Mouse (Mus musculus): ENCODE results near the gene Cd7. TPM values are rescaled to one million over a fixed set of nuclear protein-coding genes. Genes with fewer than 3 reads are reported as not detected.

Cd7 gene
- under 1 TPM in 1 of 2 experiments, not detected in 1; 0.06 TPM for polyA plus RNA-seq (2012; fragmentation: generic; extraction: Trizol)

GRCm38 (mm10) chr11:121039302-121039701 is at the start of gene Cd7:
Gene Cd7 (minus strand): TSS chr11:121039418.

GRCm38 (mm10) chr11:121081120-121081519 is 41.9 kb upstream of the Cd7 start, which contains the start of gene Sectm1a:
Gene Sectm1a (minus strand): TSS chr11:121081220.

GRCm38 (mm10) chr11:121063379-121063778 is 24.2 kb upstream of the Cd7 start, which contains the start of gene Sectm1b:
Gene Sectm1b (minus strand): TSS chr11:121063569.

GRCm38 (mm10) chr11:120990951-120991526 is 48.2 kb downstream of the Cd7 start, which contains the start of gene Csnk1d:
Gene Csnk1d (minus strand): TSS chr11:120991330.

Other genes with a start within 250 kb of the Cd7 start
- 10 to 100 TPM; 56.8 to 85.8 TPM for gene Dus1l, start 243.0 kb downstream of the Cd7 start, polyA plus RNA-seq (2012; fragmentation: generic; extraction: Trizol)
- gene Fasn, start 214.9 kb downstream of the Cd7 start, polyA plus RNA-seq (2012; fragmentation: generic; extraction: Trizol) = 100 to 1,000 TPM; 217 to 230 TPM
- gene Ccdc57, start 106.5 kb downstream of the Cd7 start, polyA plus RNA-seq (2012; fragmentation: generic; extraction: Trizol) = 1 to 10 TPM; 1.1 to 5.6 TPM
- 1 to 10 TPM in 1 of 2 experiments, under 1 TPM in 1; 0.98 to 1.5 TPM for gene Slc16a3, start 90.9 kb downstream of the Cd7 start, polyA plus RNA-seq (2012; fragmentation: generic; extraction: Trizol)
- 100 to 1,000 TPM in 1 of 2 experiments, 10 to 100 TPM in 1; 48.0 to 125 TPM for gene Csnk1d, start 48.1 kb downstream of the Cd7 start, polyA plus RNA-seq (2012; fragmentation: generic; extraction: Trizol)
- not detected for gene Sectm1b, start 24.2 kb upstream of the Cd7 start, polyA plus RNA-seq (2012; fragmentation: generic; extraction: Trizol)
- gene Sectm1a, start 41.8 kb upstream of the Cd7 start, polyA plus RNA-seq (2012; fragmentation: generic; extraction: Trizol) = under 1 TPM in 1 of 2 experiments, not detected in 1; 0.07 TPM
- gene Tex19.2, start 79.3 kb upstream of the Cd7 start, polyA plus RNA-seq (2012; fragmentation: generic; extraction: Trizol) = under 1 TPM in 1 of 2 experiments, not detected in 1; 0.02 TPM
- not detected for gene Tex19.1, start 106.7 kb upstream of the Cd7 start, polyA plus RNA-seq (2012; fragmentation: generic; extraction: Trizol)
- not detected for gene Uts2r, start 120.9 kb upstream of the Cd7 start, polyA plus RNA-seq (2012; fragmentation: generic; extraction: Trizol)
- 10 to 100 TPM in 1 of 2 experiments, 1 to 10 TPM in 1; 7.1 to 18.4 TPM for gene Hexdc, start 165.0 kb upstream of the Cd7 start, polyA plus RNA-seq (2012; fragmentation: generic; extraction: Trizol)
- 10 to 100 TPM; 16.4 to 16.7 TPM for gene Ogfod3, start 165.3 kb upstream of the Cd7 start, polyA plus RNA-seq (2012; fragmentation: generic; extraction: Trizol)
- 10 to 100 TPM; 12.7 to 49.8 TPM for gene Cybc1, start 189.9 kb upstream of the Cd7 start, polyA plus RNA-seq (2012; fragmentation: generic; extraction: Trizol)
- 10 to 100 TPM in 1 of 2 experiments, 1 to 10 TPM in 1; 2.2 to 22.5 TPM for gene Narf, start 197.8 kb upstream of the Cd7 start, polyA plus RNA-seq (2012; fragmentation: generic; extraction: Trizol)
- 10 to 100 TPM; 13.2 to 23.6 TPM for gene Foxk2, start 220.6 kb upstream of the Cd7 start, polyA plus RNA-seq (2012; fragmentation: generic; extraction: Trizol)